Mouse (Mus musculus): ENCODE results near the gene Ugt2b34.
"Not testable (repeated sequence)": the region's sequence is repeated elsewhere in the genome, so short reads cannot be mapped to it uniquely, and the experiment has no call there.

The Ugt2b34 gene

GRCm38 (mm10) chr5:86906758-86907157 lies at the start of gene Ugt2b34:
Gene Ugt2b34 (minus strand): TSS chr5:86906937.
- DNase-seq (ENCODE audit: low spot score in 2 of 2): no peak

- DNase-seq (ENCODE audit: low spot score in 2 of 2): no peak
Observed at GRCm38 (mm10) chr5:86942111-86942510, 35.4 kb upstream of the Ugt2b34 start.

GRCm38 (mm10) chr5:86926426-86926825 lies 19.7 kb upstream of the Ugt2b34 start, which contains the start of gene Ugt2b1:
Gene Ugt2b1 (minus strand): TSS chr5:86926530.
- DNase-seq (ENCODE audit: low spot score in 2 of 2): no peak

- no peak for DNase-seq (ENCODE audit: low spot score in 2 of 2)
Observed at GRCm38 (mm10) chr5:86920661-86921233, 14.0 kb upstream of the Ugt2b34 start.

- DNase-seq (ENCODE audit: low spot score in 2 of 2): no peak
Observed at GRCm38 (mm10) chr5:86911357-86912099, 4.8 kb upstream of the Ugt2b34 start.

GRCm38 (mm10) chr5:86910770-86911169 lies 4.0 kb upstream of the Ugt2b34 start:
- no peak for DNase-seq (ENCODE audit: low spot score in 2 of 2)

GRCm38 (mm10) chr5:86889933-86890332 lies 16.8 kb downstream of the Ugt2b34 start:
- no peak for DNase-seq (ENCODE audit: low spot score in 2 of 2)

- DNase-seq (ENCODE audit: low spot score in 2 of 2): no peak
Observed at GRCm38 (mm10) chr5:86888420-86888819, 18.3 kb downstream of the Ugt2b34 start.

GRCm38 (mm10) chr5:86887081-86887480 lies 19.7 kb downstream of the Ugt2b34 start:
- DNase-seq (ENCODE audit: low spot score in 2 of 2): no peak

- no peak for DNase-seq (ENCODE audit: low spot score in 2 of 2)
Observed at GRCm38 (mm10) chr5:86886620-86887019, 20.1 kb downstream of the Ugt2b34 start.

- DNase-seq (ENCODE audit: low spot score in 2 of 2): no peak
Observed at GRCm38 (mm10) chr5:86871877-86872276, 34.9 kb downstream of the Ugt2b34 start.

GRCm38 (mm10) chr5:86858336-86858735 lies 48.4 kb downstream of the Ugt2b34 start:
- no peak for DNase-seq (ENCODE audit: low spot score in 2 of 2)

GRCm38 (mm10) chr5:86857682-86858081 lies 49.1 kb downstream of the Ugt2b34 start:
- no peak for DNase-seq (ENCODE audit: low spot score in 2 of 2)

- DNase-seq (ENCODE audit: low spot score in 2 of 2): not testable (repeated sequence)
Observed at GRCm38 (mm10) chr5:86856505-86856904, 50.2 kb downstream of the Ugt2b34 start.

GRCm38 (mm10) chr5:86851658-86852057 lies 55.1 kb downstream of the Ugt2b34 start:
- DNase-seq (ENCODE audit: low spot score in 2 of 2): no peak

- DNase-seq (ENCODE audit: low spot score in 2 of 2): no peak
Observed at GRCm38 (mm10) chr5:86850104-86850503, 56.6 kb downstream of the Ugt2b34 start.

- not testable (repeated sequence) for DNase-seq (ENCODE audit: low spot score in 2 of 2)
Observed at GRCm38 (mm10) chr5:86841261-86841660, 65.5 kb downstream of the Ugt2b34 start.

GRCm38 (mm10) chr5:86840207-86840606 lies 66.5 kb downstream of the Ugt2b34 start:
- DNase-seq (ENCODE audit: low spot score in 2 of 2): no peak

Data from spleen, postnatal 36 days (tissue).